Mouse (Mus musculus) kidney, adult 8-10 months (tissue): ENCODE measurements at regions not wholly inside any gene's neighbourhood (a gene's known extent, or its start where the extent isn't known, plus 50 kb on each side); places are given as distances from the start of the nearest gene placed in this dataset.
A peak's percentile ranks its signal among the peaks of the same experiment; 100 is the strongest.
"Not testable (repeated sequence)": the region's sequence is repeated elsewhere in the genome, so short reads cannot be mapped to it uniquely, and the experiment has no call there.

Source experiments
- DNase-seq, 2 experiments: peaks; one replicate each; pipeline ENCODE4 v3.0.0; 2022

- peak; percentile 71 to 82 for DNase-seq
Observed at GRCm38 (mm10) chr13:60479043-60479861, 122.5 kb upstream of the Dapk1 start.

GRCm38 (mm10) chr13:60479862-60480730 lies 121.7 kb upstream of the Dapk1 start:
- peak in 1 of 2 experiments; percentile 55 for DNase-seq

GRCm38 (mm10) chr13:60480731-60481431 lies 120.9 kb upstream of the Dapk1 start:
- DNase-seq: peak; percentile 59 to 61

GRCm38 (mm10) chr13:60481451-60481850 lies 120.3 kb upstream of the Dapk1 start:
- DNase-seq: not testable (repeated sequence)

GRCm38 (mm10) chr13:60481946-60482345 lies 119.8 kb upstream of the Dapk1 start:
- DNase-seq: no peak

GRCm38 (mm10) chr13:60486105-60486504 lies 115.6 kb upstream of the Dapk1 start:
- peak; percentile 46 to 50 for DNase-seq

GRCm38 (mm10) chr13:60486871-60487270 lies 114.9 kb upstream of the Dapk1 start:
- DNase-seq: no peak

- DNase-seq: peak; percentile 39 to 48
Observed at GRCm38 (mm10) chr13:60488131-60488883, 113.4 kb upstream of the Dapk1 start.

- DNase-seq: no peak
Observed at GRCm38 (mm10) chr13:60488884-60489265, 112.9 kb upstream of the Dapk1 start.

GRCm38 (mm10) chr13:60491948-60492464 lies 109.7 kb upstream of the Dapk1 start:
- no peak for DNase-seq

GRCm38 (mm10) chr13:60493836-60494235 lies 107.9 kb upstream of the Dapk1 start:
- peak in 1 of 2 experiments; percentile 41 for DNase-seq

GRCm38 (mm10) chr13:60497714-60498400 lies 103.9 kb upstream of the Dapk1 start:
- DNase-seq: peak; percentile 85 to 92

- DNase-seq: no peak
Observed at GRCm38 (mm10) chr13:60504196-60504595, 97.6 kb upstream of the Dapk1 start.

GRCm38 (mm10) chr13:60507611-60508010 lies 94.1 kb upstream of the Dapk1 start:
- DNase-seq: no peak

GRCm38 (mm10) chr13:60508054-60508453 lies 93.7 kb upstream of the Dapk1 start:
- no peak for DNase-seq

GRCm38 (mm10) chr13:60508856-60509255 lies 92.9 kb upstream of the Dapk1 start:
- no peak for DNase-seq

GRCm38 (mm10) chr13:60511101-60511500 lies 90.6 kb upstream of the Dapk1 start:
- DNase-seq: no peak

GRCm38 (mm10) chr13:60511628-60512027 lies 90.1 kb upstream of the Dapk1 start:
- no peak for DNase-seq

- peak in 1 of 2 experiments; percentile 42 for DNase-seq
Observed at GRCm38 (mm10) chr13:60513756-60514155, 88.0 kb upstream of the Dapk1 start.

GRCm38 (mm10) chr13:60514806-60515205 lies 86.9 kb upstream of the Dapk1 start:
- no peak for DNase-seq

GRCm38 (mm10) chr13:60518010-60518409 lies 83.7 kb upstream of the Dapk1 start:
- peak; percentile 21 to 37 for DNase-seq
